Mouse (Mus musculus): ENCODE results near the gene Prr18. TPM values are rescaled to one million over a fixed set of nuclear protein-coding genes. Genes with fewer than 3 reads are reported as not detected.

Prr18 gene
- total RNA-seq, 2 experiments from 2014 or later, result 0.17 to 0.22 TPM

DNA sequence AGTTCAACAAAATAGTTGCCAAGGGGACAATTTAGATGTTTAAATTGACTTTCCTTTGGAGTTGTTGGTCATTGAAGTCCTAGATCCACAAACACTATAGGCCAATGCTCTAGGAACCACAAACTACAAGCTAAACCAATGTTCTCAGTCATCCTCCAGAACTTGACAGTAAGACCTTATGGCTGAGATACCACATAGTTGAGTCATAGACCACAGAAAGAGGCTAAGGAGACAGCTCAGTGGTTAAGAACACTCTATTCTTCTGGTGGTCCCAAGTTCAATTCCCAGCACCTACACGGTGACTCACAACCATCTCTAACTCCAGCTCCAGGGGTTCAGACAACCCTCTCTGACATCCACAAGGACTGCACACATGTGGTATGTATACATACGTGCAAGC lies 48.2 kb downstream of the Prr18 start:
- DNase-seq, result no peak
- intact Hi-C loops (cut with DNase I), result no loop called here

DNA sequence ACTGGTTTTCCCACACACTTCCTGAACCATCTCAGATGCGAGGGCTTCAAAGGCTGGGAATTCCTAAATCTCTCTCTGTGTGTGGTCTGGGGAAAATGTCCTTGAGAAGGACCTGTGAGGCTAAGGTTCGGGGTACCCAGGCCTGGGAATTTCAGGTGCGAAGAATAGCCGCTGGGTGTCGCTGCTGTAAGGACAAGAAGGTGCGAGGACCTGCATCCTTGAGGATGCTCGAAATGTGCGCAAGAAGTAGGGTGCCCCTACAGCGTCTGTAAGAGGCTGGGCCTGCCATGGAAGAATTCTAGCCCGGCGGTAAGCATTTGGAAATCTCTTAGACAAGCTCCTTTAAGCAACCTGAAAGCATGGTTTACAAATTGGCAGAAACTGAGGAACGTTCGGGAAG lies 51.2 kb downstream of the Prr18 start:
- intact Hi-C loops (cut with DNase I), result no loop called here

DNA sequence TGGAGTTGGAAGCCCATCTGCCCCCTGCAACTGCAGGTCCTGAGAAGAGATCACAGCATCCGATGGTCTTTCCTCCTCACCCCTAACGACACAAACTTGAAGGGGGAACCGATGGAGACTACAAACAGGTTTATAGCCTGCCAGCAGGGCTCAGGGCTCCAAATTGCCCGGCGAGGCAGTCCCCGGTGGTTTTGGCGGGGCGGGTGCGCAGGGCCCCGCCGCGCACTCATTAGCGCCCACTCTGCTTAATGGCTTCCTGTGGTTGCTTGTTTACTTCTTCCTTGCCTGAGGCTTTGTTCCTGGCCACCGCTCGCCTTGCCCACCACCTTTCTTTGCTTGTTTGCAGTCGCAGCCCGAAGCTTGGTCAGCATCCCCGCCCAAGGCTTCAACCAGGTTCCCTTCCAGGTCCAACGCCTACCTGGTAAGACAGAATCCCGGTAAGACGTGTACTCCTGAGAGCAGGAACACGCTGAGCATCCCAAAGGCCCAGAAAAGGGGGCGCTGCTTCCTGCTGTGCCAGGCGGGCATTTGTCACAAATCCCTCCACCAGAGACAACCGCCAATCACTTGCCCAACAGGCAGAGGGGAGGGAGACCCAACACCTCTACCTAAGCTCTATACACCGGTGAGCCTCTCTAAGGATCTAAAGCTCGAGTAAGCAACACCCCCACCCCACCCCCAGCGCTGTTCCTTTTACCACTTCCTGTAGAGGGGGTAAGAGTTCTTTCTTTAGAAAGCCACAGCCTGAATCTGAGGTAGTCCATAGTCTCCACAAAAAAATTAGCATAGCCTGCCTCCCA lies 51.9 kb downstream of the Prr18 start:
- intact Hi-C loops (cut with DNase I), result no loop called here
- DNase-seq, result no peak

More for the DNA sequence above, 51.2 kb downstream of the Prr18 start:
- peak in 1 of 2 experiments; percentile 17 for DNase-seq

DNA sequence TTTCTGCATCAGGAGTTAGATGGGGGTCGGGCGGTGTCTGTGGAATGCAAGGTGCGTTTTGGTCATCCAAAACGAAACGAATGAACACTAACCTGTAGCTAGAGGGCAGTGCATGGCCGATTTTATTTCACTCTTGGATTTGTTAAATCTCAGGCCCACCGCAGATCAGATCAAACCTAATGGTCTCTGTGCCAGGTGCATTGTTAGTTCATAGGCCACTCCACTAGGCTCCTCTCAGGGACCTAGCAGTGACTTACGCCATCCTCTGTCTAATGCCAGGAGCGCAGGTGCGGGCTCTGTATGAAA lies 52.5 kb downstream of the Prr18 start:
- intact Hi-C loops (cut with DNase I), result loop anchor here (2.0 kb wide), 1 partner anchor 71 kb away; no protein-coding TSS in a partner anchor
- DNase-seq, result no peak

DNA sequence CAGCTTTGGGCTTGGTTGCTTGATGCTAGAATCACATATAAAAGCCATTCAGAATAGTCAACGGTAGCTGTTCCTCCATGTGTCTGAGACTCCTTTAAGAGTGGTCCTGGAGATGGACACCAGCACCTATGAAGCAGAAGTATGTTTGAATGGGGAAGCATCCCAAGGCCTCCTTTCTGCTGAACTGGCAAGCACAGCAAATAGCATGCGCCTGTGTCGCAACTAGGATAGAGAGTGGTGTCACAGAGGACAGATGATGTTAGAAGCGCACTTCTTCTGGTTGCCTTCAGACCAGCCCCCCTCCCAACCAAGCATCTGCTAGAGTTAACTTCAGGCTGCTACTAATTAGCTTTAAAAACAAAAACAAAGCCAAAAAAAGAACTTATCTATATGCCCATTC lies 53.2 kb downstream of the Prr18 start:
- intact Hi-C loops (cut with DNase I), result loop anchor here (2.0 kb wide), 1 partner anchor 70 kb away; no protein-coding TSS in a partner anchor

More for the DNA sequence above, 53.2 kb downstream of the Prr18 start:
- no peak for DNase-seq

Other genes with a start within 250 kb of the Prr18 start
- not detected for gene Gm49673, start 189.7 kb upstream of the Prr18 start, total RNA-seq (2021)
- 10 to 100 TPM; 27.4 to 27.5 TPM for gene Rnaset2a, start 189.4 kb upstream of the Prr18 start, total RNA-seq (2021)
- 10 to 100 TPM; 10.9 to 13.2 TPM for gene Fgfr1op, start 172.0 kb upstream of the Prr18 start, total RNA-seq (2021)
- gene Ccr6, start 101.4 kb upstream of the Prr18 start, total RNA-seq (2021), result not detected
- 100 to 1,000 TPM; 805 to 817 TPM for gene Mpc1, start 54.6 kb upstream of the Prr18 start, total RNA-seq (2021)
- gene Sft2d1, start 26.4 kb upstream of the Prr18 start, total RNA-seq (2021), result 10 to 100 TPM; 13.9 to 16.6 TPM
- gene T2, start 18.5 kb downstream of the Prr18 start, total RNA-seq (2021), result under 1 TPM; 0.30 to 0.75 TPM
- gene T, start 97.0 kb downstream of the Prr18 start, total RNA-seq (2021), result not detected
- 1 to 10 TPM; 2.7 to 3.5 TPM for gene Pde10a, start 187.9 kb downstream of the Prr18 start, total RNA-seq (2021)
- not detected for gene Gm17087, start 229.5 kb downstream of the Prr18 start, total RNA-seq (2021)

Measured in heart, postnatal 36 days (tissue).